Mouse (Mus musculus) heart, adult 18-20 months (tissue): ENCODE measurements at regions not wholly inside any gene's neighbourhood (a gene's known extent, or its start where the extent isn't known, plus 50 kb on each side); places are given as distances from the start of the nearest gene placed in this dataset.

Source experiments
- DNase-seq, 2 experiments: peaks; one replicate each; pipeline ENCODE4 v3.0.0; 2021 to 2022; ENCODE audit warnings: mixed read lengths in 1 of 2

GRCm38 (mm10) chr2:169524429-169524828 is 63.1 kb downstream of the Gm11011 start:
- no peak for DNase-seq

GRCm38 (mm10) chr2:169519941-169520340 is 67.6 kb downstream of the Gm11011 start:
- peak in 1 of 2 experiments; percentile 10 for DNase-seq

- peak; percentile 2 to 13 for DNase-seq
Measured at GRCm38 (mm10) chr2:169515350-169515749, 72.2 kb downstream of the Gm11011 start.

GRCm38 (mm10) chr2:169510741-169511140 is 76.8 kb downstream of the Gm11011 start:
- no peak for DNase-seq

- DNase-seq: no peak
Measured at GRCm38 (mm10) chr2:169509406-169509805, 78.1 kb downstream of the Gm11011 start.

GRCm38 (mm10) chr2:169504416-169505057 is 83.0 kb downstream of the Gm11011 start:
- no peak for DNase-seq

GRCm38 (mm10) chr2:169503598-169503958 is 84.0 kb downstream of the Gm11011 start:
- no peak for DNase-seq

GRCm38 (mm10) chr2:169502717-169503597 is 84.6 kb downstream of the Gm11011 start:
- no peak for DNase-seq

GRCm38 (mm10) chr2:169501736-169502340 is 85.7 kb downstream of the Gm11011 start:
- DNase-seq: no peak

GRCm38 (mm10) chr2:169495368-169495767 is 92.2 kb downstream of the Gm11011 start:
- DNase-seq: no peak

GRCm38 (mm10) chr2:169494503-169495311 is 92.8 kb downstream of the Gm11011 start:
- DNase-seq: no peak

- DNase-seq: no peak
Measured at GRCm38 (mm10) chr2:169493609-169494275, 93.8 kb downstream of the Gm11011 start.

- no peak for DNase-seq
Measured at GRCm38 (mm10) chr2:169483934-169484333, 103.6 kb downstream of the Gm11011 start.

GRCm38 (mm10) chr2:169481731-169482465 is 105.6 kb downstream of the Gm11011 start:
- peak in 1 of 2 experiments; percentile 14 for DNase-seq

- DNase-seq: no peak
Measured at GRCm38 (mm10) chr2:169474418-169475112, 113.0 kb downstream of the Gm11011 start.

- DNase-seq: no peak
Measured at GRCm38 (mm10) chr2:169469538-169469937, 118.0 kb downstream of the Gm11011 start.

- DNase-seq: no peak
Measured at GRCm38 (mm10) chr2:169467621-169468020, 119.9 kb downstream of the Gm11011 start.

- DNase-seq: no peak
Measured at GRCm38 (mm10) chr2:169464106-169464505, 123.4 kb downstream of the Gm11011 start.

GRCm38 (mm10) chr2:169461491-169462039 is 126.0 kb downstream of the Gm11011 start:
- no peak for DNase-seq

GRCm38 (mm10) chr2:169452956-169453355 is 134.6 kb downstream of the Gm11011 start:
- DNase-seq: no peak
